Mouse (Mus musculus) MEL (cell line): ENCODE results near the gene Dbn1. TPM values are rescaled to one million over a fixed set of nuclear protein-coding genes. Genes with fewer than 3 reads are reported as not detected.
A peak's percentile ranks its signal among the peaks of the same experiment; 100 is the strongest.

Experiments
- DNase-seq: peaks from one replicate; pipeline ENCODE4 v3.0.0; 2011; ENCODE audit warnings: low read depth, low spot score
- H3K27ac ChIP-seq: 2 replicates; pipeline ENCODE4 v1.5.1; 2012; ENCODE audit warnings: low read depth, mild to moderate bottlenecking, control low read depth, low read length, moderate library complexity; ENCODE audit not compliant: control insufficient read depth
- H3K27me3 ChIP-seq, 2 experiments: fragments of 150-350 bp in 1 of 2; sonication (generic) in 1 of 2; 2 replicates each; pipeline ENCODE4 v1.6.1; 2012; ENCODE audit warnings: low read length in 2 of 2, mild to moderate bottlenecking in 2 of 2, improper control_type of control experiment in 1 of 2, moderate library complexity in 1 of 2; ENCODE audit not compliant: insufficient read depth in 2 of 2, control insufficient read depth in 1 of 2
- H3K36me3 ChIP-seq, 2 experiments: 2 replicates each; pipeline ENCODE4 v1.6.1; 2012 to 2014; ENCODE audit warnings: low read length in 2 of 2, improper control_type of control experiment in 1 of 2, inconsistent platforms in 1 of 2, mild to moderate bottlenecking in 1 of 2; ENCODE audit not compliant: insufficient read depth in 2 of 2, control insufficient read depth in 1 of 2
- H3K4me1 ChIP-seq, 2 experiments: fragments of 150-350 bp in 1 of 2; sonication (generic) in 1 of 2; 2 replicates each; pipeline ENCODE4 v1.6.1; 2012; ENCODE audit warnings: low read length in 2 of 2, improper control_type of control experiment in 1 of 2, mild to moderate bottlenecking in 1 of 2; ENCODE audit not compliant: insufficient read depth in 2 of 2, control insufficient read depth in 1 of 2
- H3K4me3 ChIP-seq, 2 experiments: fragments of 150-350 bp in 1 of 2; sonication (generic) in 1 of 2; 2 replicates each; pipeline ENCODE4 v1.5.1; 2012; ENCODE audit warnings: low read depth in 2 of 2, low read length in 2 of 2, mild to moderate bottlenecking in 2 of 2, moderate library complexity in 2 of 2, control low read depth in 1 of 2, improper control_type of control experiment in 1 of 2; ENCODE audit not compliant: control insufficient read depth in 1 of 2, insufficient read depth in 1 of 2
- H3K79me2 ChIP-seq: 2 replicates; pipeline ENCODE4 v1.6.1; 2012; ENCODE audit warnings: mild to moderate bottlenecking, low read length, moderate library complexity; ENCODE audit not compliant: control insufficient read depth, poor library complexity, insufficient read depth
- H3K9ac ChIP-seq: 2 replicates; pipeline ENCODE4 v1.6.1; 2012; ENCODE audit warnings: low read depth, mild to moderate bottlenecking, control low read depth, low read length, moderate library complexity; ENCODE audit not compliant: control insufficient read depth, poor library complexity, severe bottlenecking
- H3K9me3 ChIP-seq: fragments of 150-350 bp; sonication (generic); replicated peaks from 2 replicates; pipeline ENCODE4 v1.6.1; 2012; ENCODE audit warnings: mild to moderate bottlenecking, low read length, improper control_type of control experiment, moderate library complexity; ENCODE audit not compliant: insufficient read depth
- CHD1 ChIP-seq: IDR thresholded peaks from 2 replicates; pipeline ENCODE4 v1.6.1; 2012; ENCODE audit warnings: low read depth, mild to moderate bottlenecking, inconsistent platforms, low read length, improper control_type of control experiment
- CHD2 ChIP-seq: IDR thresholded peaks from 2 replicates; pipeline ENCODE4 v1.6.1; 2011; ENCODE audit warnings: low read length, improper control_type of control experiment
- ETS1 ChIP-seq: IDR thresholded peaks from 2 replicates; pipeline ENCODE4 v1.6.1; 2012; ENCODE audit warnings: low read depth, mild to moderate bottlenecking, inconsistent platforms, low read length, improper control_type of control experiment, moderate library complexity
- GATA1 ChIP-seq: IDR thresholded peaks from 2 replicates; pipeline ENCODE4 v1.6.1; 2011; ENCODE audit warnings: low read depth, low read length, improper control_type of control experiment
- MYC ChIP-seq: IDR thresholded peaks from 2 replicates; pipeline ENCODE4 v1.6.1; 2011; ENCODE audit warnings: low read depth, mild to moderate bottlenecking, low read length, improper control_type of control experiment, moderate library complexity
- NELFE ChIP-seq: IDR thresholded peaks from 2 replicates; pipeline ENCODE4 v1.6.1; 2011; ENCODE audit warnings: low read depth, low read length, improper control_type of control experiment
- POLR2AphosphoS2 ChIP-seq: IDR thresholded peaks from 2 replicates; pipeline ENCODE4 v1.6.1; 2011; ENCODE audit warnings: low read length, improper control_type of control experiment
- RCOR1 ChIP-seq: IDR thresholded peaks from 2 replicates; pipeline ENCODE4 v1.6.1; 2012; ENCODE audit warnings: low read depth, mild to moderate bottlenecking, inconsistent platforms, low read length, improper control_type of control experiment
- SMC3 ChIP-seq: IDR thresholded peaks from 2 replicates; pipeline ENCODE4 v1.6.1; 2011; ENCODE audit warnings: low read depth, low read length, improper control_type of control experiment
- TBP ChIP-seq: IDR thresholded peaks from 2 replicates; pipeline ENCODE4 v1.8.0; 2011; ENCODE audit warnings: low read depth, low read length, improper control_type of control experiment
- UBTF ChIP-seq: IDR thresholded peaks from 2 replicates; pipeline ENCODE4 v1.6.1; 2012; ENCODE audit warnings: low read depth, mild to moderate bottlenecking, inconsistent platforms, low read length, improper control_type of control experiment, moderate library complexity, borderline replicate concordance; ENCODE audit not compliant: insufficient read depth
- USF1 ChIP-seq: IDR thresholded peaks from 2 replicates; pipeline ENCODE4 v1.6.1; 2014; ENCODE audit warnings: low read depth, mild to moderate bottlenecking, inconsistent platforms, low read length, improper control_type of control experiment, moderate library complexity
- ZKSCAN1 ChIP-seq: IDR thresholded peaks from 2 replicates; pipeline ENCODE4 v1.6.1; 2012; ENCODE audit warnings: low read depth, mild to moderate bottlenecking, inconsistent platforms, low read length, improper control_type of control experiment, moderate library complexity
- ZMIZ1 ChIP-seq: IDR thresholded peaks from 2 replicates; pipeline ENCODE4 v1.6.1; 2012; ENCODE audit warnings: low read depth, mild to moderate bottlenecking, inconsistent platforms, low read length, improper control_type of control experiment, moderate library complexity
- polyA plus RNA-seq, 2 experiments: library from polyadenylated mRNA; stranded (reverse) in 1 of 2; unstranded in 1 of 2; fragments of >175 nt in 1 of 2; fragments of >200 nt in 1 of 2; gene quantifications; 2 replicates each; pipeline versions ENCODE4 v1.2.1 to v1.2.4; 2012; ENCODE audit warnings: low replicate concordance in 2 of 2, low read depth in 1 of 2; ENCODE audit not compliant: insufficient read length in 2 of 2, insufficient read depth in 1 of 2, missing spikeins in 1 of 2
- total RNA-seq: library from RNA; depleted of rRNA; stranded (reverse); fragments of 300-350 nt; gene quantifications from 2 replicates; pipeline ENCODE4 v1.2.3, GENCODE M21; 2012

The Dbn1 gene
- total and polyA plus RNA-seq, 3 experiments = 0.04 to 0.53 TPM; not detected in 1

- no peak for TF ChIP-seq ETS1
Observed at GRCm38 (mm10) chr13:55465184-55465583, 22.7 kb downstream of the Dbn1 start (continued).

DNA sequence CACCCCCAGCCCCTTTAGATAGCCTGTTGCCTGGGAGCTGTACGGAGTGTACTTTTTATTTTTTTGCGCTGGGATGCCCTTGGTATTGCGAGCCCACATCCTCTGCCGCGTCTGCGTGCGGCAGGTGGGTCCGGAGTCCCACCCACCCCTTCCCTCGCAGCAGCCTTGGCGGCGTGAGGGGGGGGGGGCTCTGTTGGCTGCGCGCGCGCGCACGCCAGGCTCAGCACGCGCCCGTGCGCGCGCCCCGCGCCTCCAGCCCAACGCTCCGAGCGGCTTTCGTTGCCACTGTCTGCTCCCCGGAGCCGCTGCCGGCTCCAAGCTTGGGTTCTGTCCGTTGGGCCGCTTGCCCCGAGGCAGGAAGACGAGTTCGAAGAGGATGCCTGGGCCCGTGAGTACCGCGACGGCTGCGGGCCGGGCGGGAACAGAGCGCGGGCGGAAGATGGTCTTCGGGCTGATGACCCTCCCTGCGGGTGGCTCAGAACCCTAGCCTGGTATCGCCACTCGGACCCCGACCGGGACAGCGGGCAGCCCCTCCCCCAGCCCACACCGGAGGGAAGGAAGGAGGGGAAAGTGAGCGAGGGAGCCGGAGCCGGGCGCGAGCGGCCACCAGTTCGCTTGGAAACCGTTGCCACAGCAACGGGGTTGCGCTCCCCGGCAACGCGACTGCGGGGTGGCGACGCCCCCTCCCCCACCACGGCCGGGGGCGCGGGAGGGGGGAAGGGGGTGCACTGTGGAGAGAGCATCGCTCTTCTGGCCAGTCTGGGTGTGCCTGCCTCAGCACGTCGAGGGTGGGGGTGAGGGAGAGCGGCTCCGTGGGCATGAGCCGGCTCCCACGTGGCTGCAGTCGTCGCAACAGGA lies 23.7 kb downstream of the Dbn1 start, which contains the start of gene Prr7:
Prr7 (plus strand) TSS at position 241 of the 858 bp plus-strand sequence.
- H3K9ac ChIP-seq = no peak within 1 kb of the TSS

DNA sequence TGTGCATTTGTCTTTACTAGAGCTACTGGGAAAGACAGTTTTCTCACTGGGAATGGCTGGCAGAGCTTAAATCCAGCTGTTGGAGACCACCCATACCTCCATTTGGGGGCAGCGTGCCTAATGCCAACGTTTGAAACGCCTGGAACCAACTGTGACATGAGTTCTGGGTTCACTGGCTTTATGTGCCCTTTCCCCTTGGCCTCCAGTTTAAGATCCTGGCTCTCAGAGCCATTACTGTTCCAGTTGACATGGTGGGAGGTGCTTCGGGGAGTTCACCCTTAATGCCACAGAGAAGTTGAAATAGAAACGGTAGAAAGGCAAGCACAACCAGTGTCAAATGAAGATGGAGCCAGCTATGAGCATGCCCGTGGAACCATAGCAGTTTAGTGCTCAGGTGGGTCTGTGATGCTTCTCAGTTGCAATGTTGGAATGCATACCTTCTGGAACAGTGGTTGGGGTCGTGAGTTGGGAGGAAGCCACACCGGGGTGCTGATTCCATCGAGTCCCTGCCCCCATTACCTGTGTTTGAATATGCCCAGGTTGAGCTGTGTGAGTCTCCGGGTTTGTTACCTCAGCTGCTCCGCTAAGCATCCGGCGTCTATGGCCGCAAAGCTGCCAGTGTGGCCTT lies 24.4 kb downstream of the Dbn1 start:
- Histone ChIP-seq H3K4me1 (no peaks in the 10 kb centered on the region), H3K27ac (no peak overlapping the region), H3K9ac (no peak overlapping the region), H3K79me2 (no peaks in the 10 kb centered on the region), H3K9me3 (no peaks in the 10 kb centered on the region), H3K4me3 (no peak overlapping the region), H3K36me3 (peaks cover 0 to 2% of the 10 kb centered on the region in 2 experiments; a peak in 2 of 4 replicates), H3K27me3 (no peaks in the 10 kb centered on the region)
- TF ChIP-seq POLR2AphosphoS2 (0 out of 2 replicates have a peak, but pooled peaks have one; percentile 11), RCOR1 (no peak)
- DNase-seq = no peak

More for the DNA sequence above, 23.7 kb downstream of the Dbn1 start, which contains the start of gene Prr7:
- Histone ChIP-seq H3K27me3 (no peaks in the 10 kb centered on the region), H3K79me2 (no peaks in the 10 kb centered on the region), H3K27ac (no peak within 1 kb of the TSS), H3K36me3 (peaks cover 0 to 2% of the 10 kb centered on the region in 2 experiments; a peak in 2 of 4 replicates), H3K9me3 (no peaks in the 10 kb centered on the region), H3K4me3 (no peak within 1 kb of the TSS), H3K4me1 (no peaks in the 10 kb centered on the region)
- no peak for TF ChIP-seq RCOR1
- TF ChIP-seq SMC3 = no peak
- TF ChIP-seq CHD2 = no peak
- TF ChIP-seq MYC = no peak
- TF ChIP-seq ZKSCAN1 = no peak
- no peak for TF ChIP-seq CHD1
- TF ChIP-seq UBTF = no peak
- TF ChIP-seq ZMIZ1 = no peak
- no peak for TF ChIP-seq NELFE
- no peak for TF ChIP-seq TBP
- TF ChIP-seq USF1 = no peak
- TF ChIP-seq GATA1 = no peak
- DNase-seq = no peak
